29 mouse cellular contexts compared by ENCODE assay signal in the genomic region with DNA sequence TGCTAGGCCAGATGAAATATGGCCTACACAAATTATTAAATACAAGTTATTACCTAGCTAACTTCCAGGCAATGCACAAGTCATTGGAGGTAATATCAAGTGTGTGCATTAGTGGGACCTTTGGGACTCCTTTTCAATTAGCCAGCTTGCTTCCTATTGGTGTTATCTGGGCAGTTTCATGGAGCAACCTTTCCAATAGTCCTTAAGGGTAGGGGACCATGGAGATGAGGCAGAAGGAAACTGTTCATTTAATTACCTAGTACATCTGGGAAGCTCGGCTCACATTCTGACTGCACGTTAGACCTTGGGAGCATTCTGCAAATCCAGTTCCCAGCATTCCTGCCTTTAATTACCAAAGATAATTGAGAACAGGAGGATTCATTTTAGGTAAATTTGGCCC. TPM values are rescaled to one million over a fixed set of nuclear protein-coding genes. Genes with fewer than 3 reads are reported as not detected.
DNase-seq lines count a peak whose midpoint lies in the region; ATAC-seq lines count a peak whose summit lies in the region.
"Had no signal": no experiment of that assay in that cellular context is flagged by ENCODE, and none has a peak within 500 bp of the region (broad histone marks: within the 10 kb centered on the region; RNA-seq: fewer than 3 reads in every experiment).

No protein-coding gene starts in this region.

- peak; percentile 65; the same call in 1 of the 2 replicates for ATAC-seq in hindbrain, embryonic 14.5 days (ENCODE audit: low FRiP score)
- no peak for ATAC-seq in hindbrain, embryonic 12.5 days (ENCODE audit: low FRiP score)
- peak; percentile 75 for ATAC-seq in neural tube, embryonic 13.5 days (ENCODE audit: low read depth)
- peak; percentile 82 for ATAC-seq in neural tube, embryonic 15.5 days (ENCODE audit: low FRiP score)
- ATAC-seq: forebrain, embryonic 14.5 days; forebrain, postnatal 0 days; inflammation-experienced regulatory T-cells, adult 6 months; intestine, embryonic 16.5 days had no signal

- no peaks in the 10 kb centered on the region for H3K4me1 ChIP-seq in hindbrain, embryonic 14.5 days (replicated peaks; ENCODE audit: control insufficient read depth, insufficient read depth, low read length)
- H3K4me1 ChIP-seq in hindbrain, embryonic 12.5 days, result no peaks in the 10 kb centered on the region
- no peaks in the 10 kb centered on the region for H3K4me1 ChIP-seq in neural tube, embryonic 13.5 days (replicated peaks)
- H3K4me1 ChIP-seq in neural tube, embryonic 15.5 days, result no peaks in the 10 kb centered on the region
- H3K4me1 ChIP-seq: embryonic facial prominence, embryonic 12.5 days; embryonic facial prominence, embryonic 15.5 days; heart, embryonic 12.5 days; heart, embryonic 15.5 days; hindbrain, embryonic 15.5 days had no signal

- H3K9me3 ChIP-seq in hindbrain, embryonic 14.5 days (ENCODE audit: control insufficient read depth, low read length), result no peaks in the 10 kb centered on the region
- no peaks in the 10 kb centered on the region for H3K9me3 ChIP-seq in hindbrain, embryonic 12.5 days (replicated peaks)
- no peaks in the 10 kb centered on the region for H3K9me3 ChIP-seq in neural tube, embryonic 13.5 days
- H3K9me3 ChIP-seq in neural tube, embryonic 15.5 days (replicated peaks), result no peaks in the 10 kb centered on the region
- H3K9me3 ChIP-seq: embryonic facial prominence, embryonic 12.5 days; embryonic facial prominence, embryonic 15.5 days; G1E; heart, embryonic 12.5 days; heart, embryonic 15.5 days; hindbrain, embryonic 15.5 days had no signal

- no peak overlapping the region for H3K27ac ChIP-seq in hindbrain, embryonic 14.5 days
- no peak overlapping the region for H3K27ac ChIP-seq in hindbrain, embryonic 12.5 days
- no peak overlapping the region for H3K27ac ChIP-seq in neural tube, embryonic 13.5 days (replicated peaks)
- H3K27ac ChIP-seq in neural tube, embryonic 15.5 days (replicated peaks), result no peak overlapping the region
- H3K27ac ChIP-seq: embryonic facial prominence, embryonic 12.5 days; embryonic facial prominence, embryonic 15.5 days; gastrocnemius, adult 2 months; heart, embryonic 15.5 days; hindbrain, embryonic 15.5 days had no signal

- H3K27me3 ChIP-seq in hindbrain, embryonic 14.5 days (ENCODE audit: control insufficient read depth, insufficient read depth, low read length), result no peaks in the 10 kb centered on the region
- H3K27me3 ChIP-seq in hindbrain, embryonic 12.5 days, result no peaks in the 10 kb centered on the region
- no peaks in the 10 kb centered on the region for H3K27me3 ChIP-seq in neural tube, embryonic 13.5 days
- H3K27me3 ChIP-seq in neural tube, embryonic 15.5 days (replicated peaks), result no peaks in the 10 kb centered on the region
- H3K27me3 ChIP-seq: CH12.LX; embryonic facial prominence, embryonic 12.5 days; embryonic facial prominence, embryonic 15.5 days; heart, embryonic 12.5 days; heart, embryonic 15.5 days; hindbrain, embryonic 15.5 days had no signal

- DNase-seq in hindbrain, embryonic 14.5 days (ENCODE audit: low spot score), result no peak
- DNase-seq in neural tube, embryonic 10.5 days (ENCODE audit: extremely low spot score, low spot score), result no peak
- DNase-seq in kidney, postnatal 10 days, result no peak
- DNase-seq: adrenal gland, adult 2 months; adrenal gland, postnatal 14 days; B cell, adult 2 months; cerebellum, adult 11 months; cerebellum, adult 2 months; cerebellum, adult 9-11 months; cerebellum, postnatal 25 days; forebrain, postnatal 0 days; gastrocnemius, adult 2 months; gastrocnemius, postnatal 14 days; heart, adult 11 months; heart, postnatal 10 days; heart, postnatal 36 days had no signal

- no peak overlapping the region for H3K9ac ChIP-seq in hindbrain, embryonic 14.5 days
- H3K9ac ChIP-seq in hindbrain, embryonic 12.5 days, result no peak overlapping the region
- no peak overlapping the region for H3K9ac ChIP-seq in neural tube, embryonic 13.5 days
- no peak overlapping the region for H3K9ac ChIP-seq in neural tube, embryonic 15.5 days (replicated peaks)
- H3K9ac ChIP-seq: embryonic facial prominence, embryonic 12.5 days; embryonic facial prominence, embryonic 15.5 days; forebrain, postnatal 0 days; heart, embryonic 12.5 days; heart, embryonic 15.5 days; hindbrain, embryonic 15.5 days had no signal

- 76% methylated on average over 2 of the region's 2 CpGs for WGBS in hindbrain, embryonic 14.5 days
- 87% methylated on average over 2 of the region's 2 CpGs for WGBS in hindbrain, embryonic 12.5 days
- 53% methylated on average over 2 of the region's 2 CpGs for WGBS in neural tube, embryonic 13.5 days
- WGBS in neural tube, embryonic 15.5 days, result 38% methylated on average over 2 of the region's 2 CpGs

- no peak overlapping the region for H3K4me2 ChIP-seq in hindbrain, embryonic 14.5 days (replicated peaks)
- no peak overlapping the region for H3K4me2 ChIP-seq in hindbrain, embryonic 12.5 days (replicated peaks)
- no peak overlapping the region for H3K4me2 ChIP-seq in neural tube, embryonic 13.5 days
- no peak overlapping the region for H3K4me2 ChIP-seq in neural tube, embryonic 15.5 days
- H3K4me2 ChIP-seq: embryonic facial prominence, embryonic 12.5 days; embryonic facial prominence, embryonic 15.5 days; heart, embryonic 12.5 days; heart, embryonic 15.5 days; hindbrain, embryonic 15.5 days had no signal

- H3K36me3 ChIP-seq in hindbrain, embryonic 14.5 days (replicated peaks; ENCODE audit: control insufficient read depth, insufficient read depth), result no peaks in the 10 kb centered on the region
- H3K36me3 ChIP-seq in hindbrain, embryonic 12.5 days, result 0 out of 2 replicates have a peak, but pooled peaks cover 3% of the 10 kb centered on the region
- H3K36me3 ChIP-seq in neural tube, embryonic 13.5 days, result 0 out of 2 replicates have a peak, but pooled peaks cover 3% of the 10 kb centered on the region
- no peaks in the 10 kb centered on the region for H3K36me3 ChIP-seq in neural tube, embryonic 15.5 days
- H3K36me3 ChIP-seq: embryonic facial prominence, embryonic 12.5 days; embryonic facial prominence, embryonic 15.5 days; G1E; heart, embryonic 12.5 days; heart, embryonic 15.5 days; hindbrain, embryonic 15.5 days had no signal

- H3K4me3 ChIP-seq in hindbrain, embryonic 14.5 days (replicated peaks; ENCODE audit: low read length), result no peak overlapping the region
- H3K4me3 ChIP-seq in hindbrain, embryonic 12.5 days, result no peak overlapping the region
- no peak overlapping the region for H3K4me3 ChIP-seq in neural tube, embryonic 13.5 days
- no peak overlapping the region for H3K4me3 ChIP-seq in neural tube, embryonic 15.5 days (replicated peaks)
- H3K4me3 ChIP-seq: embryonic facial prominence, embryonic 12.5 days; embryonic facial prominence, embryonic 15.5 days; gastrocnemius, adult 2 months; heart, embryonic 12.5 days; heart, embryonic 15.5 days; hindbrain, embryonic 15.5 days had no signal

RNA-seq across cellular contexts. Expression of a gene that starts 30.5 kb away (rescaled TPM):
- 12.0 and 12.4 TPM in 2 replicates for polyA plus RNA-seq in hindbrain, embryonic 14.5 days (2014; fragmentation: Nextera tagmentation; extraction: Ambion mirVana)
- 8.3 and 9.0 TPM in 2 replicates for polyA plus RNA-seq in hindbrain, embryonic 12.5 days (2016; fragmentation: Nextera tagmentation; extraction: Ambion mirVana)
- 7.5 and 8.0 TPM in 2 replicates for polyA plus RNA-seq in neural tube, embryonic 13.5 days (2015; fragmentation: Nextera tagmentation; extraction: Ambion mirVana)
- 10.4 and 11.0 TPM in 2 replicates for polyA plus RNA-seq in neural tube, embryonic 15.5 days (2015; fragmentation: Nextera tagmentation; extraction: Ambion mirVana)
- polyA plus RNA-seq: inflammation-experienced regulatory T-cells, adult 6 months had no signal
